Mouse (Mus musculus) MEL-GATA-1-ER (cell line): ENCODE measurements around the gene Dlgap1.

Experiments
- DNase-seq: peaks from one replicate; pipeline ENCODE4 v3.0.0-alpha.2; 2012; ENCODE audit warnings: low read depth; ENCODE audit errors: extremely low read depth

Dlgap1 gene

DNA sequence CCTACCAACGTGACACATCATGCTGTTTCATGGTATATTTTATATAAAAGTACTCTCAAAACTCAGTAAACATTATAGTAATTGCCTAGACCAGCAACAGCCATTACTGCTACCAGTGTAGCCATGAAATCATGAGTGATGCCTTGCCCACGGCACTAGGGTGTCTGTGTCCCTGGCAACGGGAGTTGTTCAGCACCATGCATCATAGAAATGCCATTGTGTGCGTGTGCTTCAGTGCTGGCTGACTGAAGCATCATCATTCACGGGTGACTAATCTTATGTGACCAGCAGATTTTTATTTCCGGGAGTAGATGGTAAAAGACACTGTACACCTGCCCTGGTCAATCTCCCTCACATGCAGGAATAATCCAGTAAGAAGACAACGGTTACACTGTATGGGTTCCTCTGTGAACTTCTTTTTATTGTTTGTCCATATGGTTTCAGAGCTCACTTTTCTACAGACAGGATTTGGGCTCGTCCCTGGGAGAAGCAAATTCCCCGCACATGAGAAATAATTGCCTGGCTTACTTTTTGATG, 203.7 kb downstream of the Dlgap1 start:
- DNase-seq, result no peak

DNA sequence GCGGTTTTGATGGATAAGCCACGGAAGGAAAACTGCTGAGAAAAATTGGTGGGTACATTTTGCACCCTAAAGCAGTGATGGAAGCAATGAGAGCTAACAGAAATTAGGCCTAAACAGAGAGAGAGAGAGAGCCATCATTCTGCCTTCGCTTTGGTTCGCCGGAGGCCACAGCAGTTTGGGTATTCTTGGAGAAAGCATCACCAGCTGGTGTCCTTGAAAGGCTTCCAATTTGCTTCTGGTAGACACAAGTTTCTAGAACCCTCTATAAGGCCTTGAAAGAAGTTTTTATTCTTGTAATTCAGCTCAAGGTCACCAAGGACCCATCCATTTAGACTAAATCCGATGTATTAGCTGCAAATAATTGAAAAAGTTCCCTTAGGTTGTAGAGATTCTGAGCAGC, 205.0 kb downstream of the Dlgap1 start:
- DNase-seq, result no peak

DNA sequence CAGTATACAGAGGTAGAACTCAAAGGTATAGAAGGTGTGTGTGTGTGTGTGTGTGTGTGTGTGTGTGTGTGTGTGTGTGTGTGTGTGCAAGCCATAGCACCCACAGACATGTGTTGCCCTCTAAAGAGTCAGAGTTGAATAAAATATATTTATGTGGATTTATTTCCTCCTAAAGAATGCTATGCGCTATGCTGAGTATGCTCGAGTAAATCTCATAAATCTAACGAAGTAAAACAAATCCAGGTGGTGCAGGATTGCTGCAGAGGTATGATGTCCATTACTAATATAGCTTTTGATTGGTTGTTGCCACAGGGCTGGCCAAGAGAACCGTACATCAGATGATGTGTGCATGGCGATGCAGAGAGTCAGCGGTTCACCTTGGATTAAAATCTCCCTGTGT, 222.4 kb downstream of the Dlgap1 start:
- no peak for DNase-seq

DNA sequence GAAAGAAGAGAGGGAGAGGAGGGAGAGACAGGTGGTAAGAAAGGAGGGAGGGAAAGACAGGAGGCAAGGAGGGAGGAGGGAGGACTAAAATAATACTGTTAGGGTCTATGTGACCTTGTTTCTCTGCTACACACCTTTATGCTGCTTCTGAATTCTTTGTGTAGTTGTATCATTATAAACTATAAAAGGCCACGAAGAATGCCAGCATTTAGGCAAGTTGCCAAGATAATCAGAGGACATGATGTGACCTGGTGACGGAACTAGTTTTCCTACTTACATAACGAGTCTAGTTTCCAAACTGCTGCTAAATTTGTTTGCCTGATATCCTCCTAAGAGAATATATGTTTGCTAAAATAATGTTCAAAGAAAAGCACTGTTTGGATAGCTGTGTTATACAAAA, 254.0 kb downstream of the Dlgap1 start:
- DNase-seq, result no peak

DNA sequence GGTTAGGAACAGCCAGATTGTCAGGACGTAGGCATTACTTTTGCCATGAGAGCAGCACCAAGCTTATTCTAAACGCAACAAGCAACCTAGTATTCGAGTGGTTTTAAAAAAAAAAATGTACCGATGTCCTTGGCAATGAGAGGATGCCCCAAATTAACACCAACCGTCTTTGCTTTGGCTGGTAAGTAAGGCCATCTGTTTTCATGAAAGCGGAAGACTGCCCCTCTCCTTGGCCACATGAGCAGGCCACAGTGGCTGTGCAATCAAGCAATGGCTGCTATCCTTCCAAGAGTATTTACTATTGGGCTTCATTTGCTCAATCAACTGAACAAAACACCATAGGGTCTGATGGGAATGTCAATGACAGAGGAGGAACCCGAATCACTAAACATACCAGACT, 278.5 kb downstream of the Dlgap1 start:
- no peak for DNase-seq

DNA sequence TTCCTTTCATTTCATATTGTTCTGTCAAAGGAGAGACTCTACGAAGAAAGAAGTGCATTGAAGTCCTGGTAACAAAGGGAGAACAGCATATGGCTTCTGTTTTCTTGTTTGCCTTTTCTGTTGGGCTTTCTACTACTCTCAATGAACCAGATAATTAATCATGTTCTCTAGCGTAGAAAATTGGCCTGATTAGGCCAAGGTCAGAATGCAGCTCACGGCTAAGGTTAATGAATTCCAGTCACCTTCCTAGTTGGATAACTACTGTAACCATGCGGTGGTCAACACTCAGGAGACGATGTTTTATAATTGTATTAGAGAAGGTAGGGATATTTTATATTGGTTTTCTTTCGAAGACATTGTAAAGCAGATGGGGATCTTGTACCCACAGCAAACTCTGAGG, 279.4 kb downstream of the Dlgap1 start:
- no peak for DNase-seq

DNA sequence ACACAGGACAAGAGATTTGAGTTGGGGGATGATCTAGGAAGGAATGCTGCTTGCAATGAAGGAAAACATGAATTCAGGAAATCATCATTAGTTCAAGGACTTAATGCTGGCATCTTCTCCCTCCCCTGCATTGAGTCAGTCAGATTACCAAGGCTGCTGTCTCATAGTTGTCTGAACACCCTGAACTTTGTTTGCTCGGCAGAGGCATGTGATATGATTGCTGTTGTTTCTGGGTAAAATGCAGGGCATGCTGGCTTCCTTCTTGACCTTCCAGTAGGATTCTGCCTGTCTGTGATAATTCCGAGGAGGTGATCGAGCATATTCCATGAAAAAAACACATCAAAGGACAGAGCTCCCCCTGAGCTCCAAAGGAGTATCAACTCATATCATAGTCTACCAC, 283.6 kb downstream of the Dlgap1 start:
- DNase-seq, result no peak

DNA sequence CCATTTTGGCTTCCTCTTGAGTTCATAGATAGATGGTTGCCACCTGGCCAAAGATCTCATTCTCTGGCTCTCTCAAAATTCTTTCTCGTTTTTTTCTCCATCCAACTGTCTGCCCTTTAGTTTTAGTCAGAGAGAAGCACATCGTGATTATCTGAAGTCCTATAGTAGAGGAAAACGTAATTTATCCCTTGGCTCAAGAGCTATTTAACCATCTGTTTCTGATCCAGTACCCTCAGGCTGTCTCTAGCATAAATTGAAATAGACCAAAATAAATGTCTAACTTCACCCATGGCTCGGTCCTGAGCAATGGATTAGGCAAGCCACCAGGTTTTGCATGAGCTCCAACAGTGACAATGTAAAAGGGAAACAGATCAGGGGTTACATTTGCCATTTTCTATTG, 287.5 kb downstream of the Dlgap1 start:
- DNase-seq, result no peak

DNA sequence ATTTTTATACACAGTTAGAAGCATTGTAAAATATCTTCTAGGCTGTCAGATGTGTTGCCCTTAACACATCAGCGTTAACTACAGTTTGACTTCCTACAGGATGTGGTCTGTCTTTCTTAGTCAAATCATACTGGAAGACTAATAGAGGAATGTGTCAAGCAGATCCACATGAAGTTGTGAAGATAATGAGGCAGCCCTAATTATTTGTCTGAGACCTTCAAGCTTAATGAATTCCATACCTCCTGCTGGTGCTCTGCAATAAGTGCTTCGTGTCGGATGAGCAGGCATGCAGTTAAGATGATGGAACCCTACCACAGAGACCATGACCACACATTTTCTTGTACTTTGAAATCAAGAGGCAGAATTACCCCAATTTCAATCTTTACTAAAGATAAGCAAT, 294.3 kb downstream of the Dlgap1 start:
- no peak for DNase-seq

DNA sequence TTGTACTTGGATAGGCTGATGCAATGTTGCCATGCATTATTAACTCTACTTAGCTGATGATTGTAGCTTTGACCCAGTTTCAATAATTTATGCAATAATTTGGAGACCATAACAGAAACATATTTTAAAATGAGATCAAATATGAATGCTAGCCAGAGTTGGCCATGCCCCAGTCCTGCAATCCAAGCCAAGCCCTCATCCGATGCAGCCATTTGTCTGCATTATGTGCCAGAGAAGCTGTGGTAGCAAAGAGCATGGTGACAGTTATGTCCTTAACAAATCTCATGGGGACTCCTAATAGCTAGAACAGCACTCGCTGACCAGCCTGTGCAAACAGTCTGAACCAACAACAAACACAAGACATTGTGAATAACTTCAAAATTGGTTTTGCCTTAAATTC, 303.3 kb downstream of the Dlgap1 start:
- DNase-seq, result no peak

DNA sequence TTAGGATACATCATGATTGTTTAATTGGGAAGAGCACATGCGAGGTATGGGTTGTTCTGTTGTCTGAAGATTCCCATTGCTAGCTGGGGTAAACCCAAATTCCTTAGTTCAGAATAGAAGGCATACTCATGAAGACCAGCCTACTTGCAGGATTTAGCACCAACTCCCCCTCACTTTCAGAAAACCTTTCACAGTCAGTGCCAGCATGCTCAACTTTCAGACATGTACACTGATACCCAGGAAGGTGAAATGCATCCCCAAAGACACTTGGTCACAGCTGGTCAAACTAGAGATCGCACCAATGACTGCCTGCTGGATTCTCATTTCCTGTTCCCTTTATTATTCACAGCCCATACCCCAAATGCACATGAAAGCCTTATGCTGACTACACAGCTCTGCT, 318.8 kb downstream of the Dlgap1 start:
- DNase-seq, result no peak

DNA sequence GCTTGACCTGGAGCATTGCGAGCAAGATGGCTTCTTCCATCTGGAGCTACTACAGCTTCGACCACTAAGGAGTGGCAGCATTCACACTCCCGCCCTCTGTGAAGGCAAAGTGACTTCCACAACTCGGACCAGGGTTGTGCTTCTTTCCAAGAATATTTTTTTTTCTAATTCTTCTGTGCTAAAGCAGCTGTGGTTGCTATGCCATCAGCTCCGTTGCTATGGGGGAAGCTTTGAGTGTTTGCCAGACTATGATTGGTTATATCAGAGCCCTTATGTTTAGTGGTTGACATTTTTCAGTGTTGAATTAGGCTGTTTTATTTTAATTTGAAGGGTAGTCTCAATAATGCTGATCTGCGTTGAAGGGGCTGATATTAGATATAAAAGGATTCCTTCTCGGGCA, 325.2 kb downstream of the Dlgap1 start:
- no peak for DNase-seq

DNA sequence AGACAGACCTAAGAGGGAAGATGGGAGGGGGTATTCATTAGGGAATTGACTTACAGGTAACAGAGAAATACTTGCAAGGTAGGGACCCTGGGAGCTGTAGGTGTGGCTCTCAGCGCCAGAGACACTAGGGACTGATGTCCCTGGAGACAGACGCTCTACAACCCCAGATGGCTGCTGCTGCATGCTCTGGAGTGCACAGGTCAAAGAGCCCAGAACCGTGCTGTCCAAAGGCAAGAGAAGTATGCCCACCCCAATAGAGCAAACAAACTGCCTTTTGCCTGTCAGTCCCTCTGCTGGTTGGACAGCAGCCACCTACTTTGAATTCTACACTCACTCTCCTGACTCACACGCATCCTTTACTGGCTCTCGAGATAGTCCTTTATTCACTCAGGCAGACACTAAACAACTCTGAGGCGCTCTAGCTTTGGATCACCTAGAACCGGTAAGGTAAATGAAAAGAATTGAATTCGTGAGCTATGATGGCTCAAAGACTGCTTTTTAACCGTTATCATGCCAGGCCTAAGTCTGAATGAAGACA, 333.1 kb downstream of the Dlgap1 start:
- no peak for DNase-seq

DNA sequence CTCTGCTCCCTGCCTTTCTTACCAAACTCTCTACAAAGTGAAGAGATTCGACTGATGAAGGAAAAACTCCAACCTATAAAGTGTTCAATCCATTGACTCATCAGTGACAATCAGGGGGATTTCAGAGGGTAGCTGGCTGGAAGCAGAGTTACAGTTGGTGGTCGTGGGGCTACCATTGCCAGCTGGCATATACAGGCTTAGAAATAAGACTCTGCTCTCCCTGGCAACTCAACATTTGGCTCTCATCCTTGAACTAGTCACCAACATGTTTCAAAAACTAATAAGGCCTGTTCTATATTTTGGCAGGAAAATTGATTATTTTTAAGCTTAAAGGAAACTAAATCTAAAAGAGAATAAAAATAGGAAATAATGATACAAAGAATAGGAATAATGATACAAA, 333.8 kb downstream of the Dlgap1 start:
- DNase-seq, result no peak

DNA sequence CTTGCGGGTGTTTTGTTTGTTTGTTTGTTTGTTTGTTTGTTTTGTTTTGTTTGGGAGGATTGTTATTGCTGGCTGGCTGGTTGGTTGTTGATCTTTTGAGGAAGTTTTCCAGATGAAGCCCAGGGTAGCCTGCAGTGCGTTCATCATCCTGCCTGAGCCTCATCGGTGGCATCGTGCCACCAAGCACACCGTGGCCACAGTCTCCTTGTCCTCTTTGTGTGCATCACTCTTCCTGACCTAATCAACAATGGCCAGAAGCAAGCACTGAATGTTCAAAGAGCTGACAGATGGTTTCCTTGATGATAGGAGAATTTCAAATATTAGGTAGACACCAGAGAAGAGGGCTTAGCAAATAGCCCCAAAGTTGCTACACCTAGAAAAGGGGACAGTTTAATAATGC, 336.1 kb downstream of the Dlgap1 start:
- no peak for DNase-seq

DNA sequence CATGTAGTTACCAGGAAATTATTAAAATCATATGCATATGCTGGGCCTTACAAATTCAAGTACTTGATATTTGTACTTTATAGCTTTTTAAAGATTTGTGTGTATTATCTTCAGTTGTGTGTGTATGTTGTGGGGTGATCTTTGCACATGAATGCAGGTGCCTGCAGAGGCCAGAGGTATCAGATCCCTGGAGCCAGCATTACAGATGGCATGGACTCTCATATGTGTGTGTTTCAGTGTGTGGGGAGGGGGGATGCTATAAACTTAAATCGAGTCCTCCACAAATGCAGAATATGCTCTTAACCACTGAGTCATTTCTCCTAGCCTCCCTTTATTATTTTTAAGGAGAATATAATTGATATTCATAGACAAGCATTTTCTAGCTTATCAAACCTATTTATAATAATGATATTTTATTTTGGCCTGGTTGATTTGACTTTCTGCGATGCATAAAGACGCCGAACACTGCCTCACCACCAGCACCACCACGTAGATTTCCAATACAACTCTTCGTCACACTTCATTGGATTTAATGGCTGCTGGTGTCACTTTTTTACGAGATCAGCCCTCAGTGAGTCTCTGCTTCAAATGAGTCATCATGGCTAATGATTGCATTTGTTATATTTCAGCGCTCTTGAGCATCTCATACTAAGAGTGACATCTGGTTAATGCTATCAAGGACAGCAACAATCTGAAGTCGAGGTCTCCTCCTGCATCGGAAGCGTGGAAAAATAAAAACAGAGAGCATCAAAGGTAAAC, 338.7 kb downstream of the Dlgap1 start:
- no peak for DNase-seq

DNA sequence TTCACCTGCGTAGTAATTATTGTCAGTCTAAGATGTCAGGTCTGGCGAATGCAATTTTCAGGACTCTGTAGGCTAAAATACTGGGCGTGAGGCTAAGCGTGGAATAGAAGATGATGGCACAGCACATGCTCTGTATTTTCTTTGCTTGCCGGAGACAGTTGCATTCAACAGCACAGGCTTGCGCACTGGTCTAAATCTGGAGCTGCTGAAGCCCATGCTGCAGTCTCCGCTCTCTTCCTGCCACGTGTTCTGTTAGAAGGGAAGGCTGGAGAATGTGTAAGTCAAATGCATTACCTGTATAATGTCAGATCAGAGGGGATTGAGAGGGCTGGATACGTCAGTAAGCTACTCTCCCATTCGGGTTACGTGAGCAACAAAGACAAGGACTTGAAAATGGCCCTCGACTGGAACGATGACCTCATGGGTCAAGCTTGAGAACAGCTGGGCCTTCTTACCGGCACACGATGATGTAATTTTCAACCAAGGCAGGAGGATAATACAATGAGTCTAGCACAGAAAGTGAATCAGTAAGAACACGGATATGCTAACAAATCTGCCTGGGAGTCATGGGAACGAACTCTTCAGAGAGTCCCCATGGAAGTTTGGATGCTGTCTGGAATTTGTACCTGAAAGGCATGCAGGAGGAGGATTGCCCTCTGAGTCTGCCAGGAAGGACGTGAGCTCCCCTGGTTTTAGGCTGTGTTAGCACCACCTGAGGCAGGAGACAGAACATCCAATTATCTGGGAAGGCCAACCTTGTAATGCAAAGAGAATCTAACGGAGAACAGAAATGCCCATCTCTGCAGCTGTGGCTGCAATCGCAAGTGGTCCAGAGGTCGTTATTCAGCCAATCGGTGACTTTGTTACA, 339.7 kb downstream of the Dlgap1 start:
- DNase-seq, result no peak

DNA sequence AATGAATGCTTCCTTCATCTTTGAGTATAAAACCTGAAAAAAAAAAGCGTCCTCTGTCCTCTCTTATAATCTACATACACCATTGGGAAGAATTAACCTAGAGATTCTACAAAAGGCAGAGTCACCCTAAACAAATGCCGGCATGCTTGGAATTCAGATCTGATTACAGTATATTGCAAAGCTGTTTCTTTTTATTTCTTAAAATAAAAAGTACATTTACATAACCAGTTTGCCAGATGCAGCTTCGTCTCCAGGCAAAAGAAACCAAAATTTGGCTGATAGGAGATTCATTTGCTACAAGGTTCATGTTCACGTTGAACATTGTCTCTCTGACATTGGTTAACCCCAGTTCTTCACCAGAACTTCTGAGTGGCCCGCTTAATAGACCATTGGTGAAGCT, 347.5 kb downstream of the Dlgap1 start:
- no peak for DNase-seq

DNA sequence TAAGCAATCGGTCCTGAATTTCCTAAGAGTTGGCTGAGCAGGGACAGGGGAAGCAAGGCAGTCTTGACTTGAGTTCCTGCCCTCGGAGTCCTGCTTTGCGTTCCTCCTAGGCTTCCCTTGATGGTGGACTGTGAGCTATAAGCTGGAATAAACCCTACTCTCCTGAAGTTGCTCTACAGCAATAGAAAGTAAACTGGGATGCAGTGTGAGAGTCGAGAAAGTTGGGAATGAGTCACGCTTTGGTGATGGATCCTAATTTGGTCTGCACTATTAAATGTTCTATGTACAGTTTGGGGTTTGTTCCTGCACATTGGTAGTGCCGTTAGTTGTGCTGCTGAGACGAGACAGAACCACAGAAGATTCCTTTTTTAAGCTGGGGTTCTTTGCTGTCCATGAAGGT, 348.9 kb downstream of the Dlgap1 start:
- DNase-seq, result no peak

DNA sequence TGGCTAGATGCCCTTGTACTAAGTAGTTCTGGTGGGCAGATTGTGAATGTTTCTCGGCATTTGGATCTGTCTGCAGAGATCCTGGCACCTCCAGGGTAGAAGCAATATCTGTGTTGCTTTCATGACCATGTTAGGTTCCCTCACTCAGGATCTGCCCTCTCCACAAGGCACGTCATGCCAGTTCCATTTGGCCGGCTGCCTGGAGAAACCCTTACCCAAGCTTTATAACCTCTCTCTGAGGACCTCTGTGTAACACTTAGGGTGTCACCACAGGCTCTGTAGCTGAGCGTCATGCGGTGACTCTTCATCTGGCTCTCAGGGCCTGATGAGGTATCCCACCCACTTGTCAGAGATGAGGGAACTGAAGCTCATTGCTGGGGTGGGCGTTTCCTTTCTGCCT, 353.1 kb downstream of the Dlgap1 start:
- DNase-seq, result no peak

DNA sequence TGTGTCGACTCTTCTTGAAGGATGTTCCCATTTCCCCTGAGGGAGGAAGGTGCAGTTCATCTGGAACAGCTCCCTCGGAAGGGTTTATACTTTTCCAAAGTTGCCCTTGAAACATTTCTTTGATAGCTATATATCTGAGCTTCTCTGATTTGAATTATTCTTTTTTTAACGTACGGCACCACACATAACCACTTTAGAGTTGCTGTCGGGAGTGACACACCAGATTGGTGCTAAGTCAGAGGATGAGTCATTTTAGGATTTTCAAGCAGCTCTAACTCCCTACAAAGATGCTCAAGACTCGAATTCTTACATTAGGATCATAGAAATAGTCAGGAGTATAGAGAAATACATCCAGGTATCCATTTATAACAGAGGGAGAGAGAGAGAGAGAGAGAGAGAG, 364.6 kb downstream of the Dlgap1 start:
- no peak for DNase-seq

DNA sequence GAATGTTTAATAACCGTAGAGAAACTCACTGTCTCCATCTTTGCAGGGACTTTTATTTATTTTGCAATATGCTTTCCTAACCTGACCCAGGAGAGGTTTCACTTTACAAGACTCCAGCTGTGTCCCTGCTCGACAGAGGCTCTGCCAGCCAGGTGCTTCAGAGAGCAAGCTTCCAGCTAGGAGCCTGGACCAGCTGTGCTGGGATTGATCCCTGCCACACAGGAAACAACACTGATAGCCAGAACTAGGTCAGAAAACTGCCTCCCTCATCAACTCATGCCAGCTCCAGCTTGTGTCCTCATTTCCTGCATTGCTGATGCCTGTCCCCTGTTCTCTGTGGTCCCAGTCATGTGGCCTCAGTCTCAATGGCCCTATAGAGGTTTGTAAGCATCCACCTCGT, 365.3 kb downstream of the Dlgap1 start:
- DNase-seq, result no peak
